Mouse (Mus musculus) MEL (cell line): ENCODE data around the gene Col13a1. TPM values are rescaled to one million over a fixed set of nuclear protein-coding genes. Genes with fewer than 3 reads are reported as not detected.

Experiments used
- DNase-seq: peaks from one replicate; pipeline ENCODE4 v3.0.0; 2011; ENCODE audit warnings: low read depth, low spot score
- H3K27ac ChIP-seq: 2 replicates; pipeline ENCODE4 v1.5.1; 2012; ENCODE audit warnings: low read depth, mild to moderate bottlenecking, control low read depth, low read length, moderate library complexity; ENCODE audit not compliant: control insufficient read depth
- H3K27me3 ChIP-seq, 2 experiments: fragments of 150-350 bp in 1 of 2; sonication (generic) in 1 of 2; 2 replicates each; pipeline ENCODE4 v1.6.1; 2012; ENCODE audit warnings: low read length in 2 of 2, mild to moderate bottlenecking in 2 of 2, improper control_type of control experiment in 1 of 2, moderate library complexity in 1 of 2; ENCODE audit not compliant: insufficient read depth in 2 of 2, control insufficient read depth in 1 of 2
- H3K36me3 ChIP-seq, 2 experiments: 2 replicates each; pipeline ENCODE4 v1.6.1; 2012 to 2014; ENCODE audit warnings: low read length in 2 of 2, improper control_type of control experiment in 1 of 2, inconsistent platforms in 1 of 2, mild to moderate bottlenecking in 1 of 2; ENCODE audit not compliant: insufficient read depth in 2 of 2, control insufficient read depth in 1 of 2
- H3K4me1 ChIP-seq, 2 experiments: fragments of 150-350 bp in 1 of 2; sonication (generic) in 1 of 2; 2 replicates each; pipeline ENCODE4 v1.6.1; 2012; ENCODE audit warnings: low read length in 2 of 2, improper control_type of control experiment in 1 of 2, mild to moderate bottlenecking in 1 of 2; ENCODE audit not compliant: insufficient read depth in 2 of 2, control insufficient read depth in 1 of 2
- H3K4me3 ChIP-seq, 2 experiments: fragments of 150-350 bp in 1 of 2; sonication (generic) in 1 of 2; 2 replicates each; pipeline ENCODE4 v1.5.1; 2012; ENCODE audit warnings: low read depth in 2 of 2, low read length in 2 of 2, mild to moderate bottlenecking in 2 of 2, moderate library complexity in 2 of 2, control low read depth in 1 of 2, improper control_type of control experiment in 1 of 2; ENCODE audit not compliant: control insufficient read depth in 1 of 2, insufficient read depth in 1 of 2
- H3K79me2 ChIP-seq: 2 replicates; pipeline ENCODE4 v1.6.1; 2012; ENCODE audit warnings: mild to moderate bottlenecking, low read length, moderate library complexity; ENCODE audit not compliant: control insufficient read depth, poor library complexity, insufficient read depth
- H3K9ac ChIP-seq: 2 replicates; pipeline ENCODE4 v1.6.1; 2012; ENCODE audit warnings: low read depth, mild to moderate bottlenecking, control low read depth, low read length, moderate library complexity; ENCODE audit not compliant: control insufficient read depth, poor library complexity, severe bottlenecking
- H3K9me3 ChIP-seq: fragments of 150-350 bp; sonication (generic); replicated peaks from 2 replicates; pipeline ENCODE4 v1.6.1; 2012; ENCODE audit warnings: mild to moderate bottlenecking, low read length, improper control_type of control experiment, moderate library complexity; ENCODE audit not compliant: insufficient read depth
- CHD1 ChIP-seq: IDR thresholded peaks from 2 replicates; pipeline ENCODE4 v1.6.1; 2012; ENCODE audit warnings: low read depth, mild to moderate bottlenecking, inconsistent platforms, low read length, improper control_type of control experiment
- CTCF ChIP-seq, 3 experiments: IDR thresholded peaks in 2 of 3; conservative IDR thresholded peaks in 1 of 3; 2 replicates each; pipeline ENCODE4 v1.5.1; 2011 to 2012; ENCODE audit warnings: low read length in 3 of 3, low read depth in 2 of 3, mild to moderate bottlenecking in 2 of 3, improper control_type of control experiment in 1 of 3, inconsistent platforms in 1 of 3, mixed read lengths in 1 of 3, moderate library complexity in 1 of 3; ENCODE audit not compliant: control insufficient read depth in 1 of 3, insufficient read depth in 1 of 3, poor library complexity in 1 of 3, severe bottlenecking in 1 of 3
- E2F4 ChIP-seq: IDR thresholded peaks from 2 replicates; pipeline ENCODE4 v1.6.1; 2011; ENCODE audit warnings: low read depth, low read length, improper control_type of control experiment, borderline replicate concordance
- ELF1 ChIP-seq: IDR thresholded peaks from 2 replicates; pipeline ENCODE4 v1.6.1; 2014; ENCODE audit warnings: low read depth, mild to moderate bottlenecking, inconsistent platforms, low read length, improper control_type of control experiment, moderate library complexity
- GATA1 ChIP-seq: IDR thresholded peaks from 2 replicates; pipeline ENCODE4 v1.6.1; 2011; ENCODE audit warnings: low read depth, low read length, improper control_type of control experiment
- JUND ChIP-seq: IDR thresholded peaks from 2 replicates; pipeline ENCODE4 v1.6.1; 2011; ENCODE audit warnings: low read depth, mild to moderate bottlenecking, improper control_type of control experiment, low read length
- KAT2A ChIP-seq: conservative IDR thresholded peaks from 2 replicates; pipeline ENCODE4 v1.6.1; 2012; ENCODE audit warnings: low read depth, low read length, improper control_type of control experiment, inconsistent platforms
- MAZ ChIP-seq: IDR thresholded peaks from 2 replicates; pipeline ENCODE4 v1.6.1; 2012; ENCODE audit warnings: low read depth, mild to moderate bottlenecking, inconsistent platforms, low read length, improper control_type of control experiment
- MYB ChIP-seq: IDR thresholded peaks from 2 replicates; pipeline ENCODE4 v1.6.1; 2011; ENCODE audit warnings: mild to moderate bottlenecking, low read depth, low read length, improper control_type of control experiment
- POLR2A ChIP-seq, 2 experiments: IDR thresholded peaks; 2 replicates each; pipeline ENCODE4 v1.6.1; 2011 to 2012; ENCODE audit warnings: low read length in 2 of 2, mild to moderate bottlenecking in 2 of 2, control low read depth in 1 of 2, improper control_type of control experiment in 1 of 2, low read depth in 1 of 2, moderate library complexity in 1 of 2; ENCODE audit not compliant: control insufficient read depth in 1 of 2, insufficient read depth in 1 of 2, poor library complexity in 1 of 2
- POLR2AphosphoS2 ChIP-seq: IDR thresholded peaks from 2 replicates; pipeline ENCODE4 v1.6.1; 2011; ENCODE audit warnings: low read length, improper control_type of control experiment
- POLR2AphosphoS5 ChIP-seq: IDR thresholded peaks from 2 replicates; pipeline ENCODE4 v1.6.1; 2012; ENCODE audit warnings: low read depth, borderline replicate concordance, mild to moderate bottlenecking, inconsistent platforms, low read length, moderate library complexity, mixed read lengths
- RAD21 ChIP-seq: IDR thresholded peaks from 2 replicates; pipeline ENCODE4 v1.6.1; 2011; ENCODE audit warnings: mild to moderate bottlenecking, low read depth, low read length, improper control_type of control experiment
- RCOR1 ChIP-seq: IDR thresholded peaks from 2 replicates; pipeline ENCODE4 v1.6.1; 2012; ENCODE audit warnings: low read depth, mild to moderate bottlenecking, inconsistent platforms, low read length, improper control_type of control experiment
- SMC3 ChIP-seq: IDR thresholded peaks from 2 replicates; pipeline ENCODE4 v1.6.1; 2011; ENCODE audit warnings: low read depth, low read length, improper control_type of control experiment
- TAL1 ChIP-seq: IDR thresholded peaks from 2 replicates; pipeline ENCODE4 v1.6.1; 2012; ENCODE audit warnings: mild to moderate bottlenecking, inconsistent platforms, low read length, moderate library complexity, mixed read lengths
- TBP ChIP-seq: IDR thresholded peaks from 2 replicates; pipeline ENCODE4 v1.8.0; 2011; ENCODE audit warnings: low read depth, low read length, improper control_type of control experiment
- TCF12 ChIP-seq: IDR thresholded peaks from 2 replicates; pipeline ENCODE4 v1.6.1; 2014; ENCODE audit warnings: low read depth, mild to moderate bottlenecking, inconsistent platforms, low read length, improper control_type of control experiment, moderate library complexity
- UBTF ChIP-seq: IDR thresholded peaks from 2 replicates; pipeline ENCODE4 v1.6.1; 2012; ENCODE audit warnings: low read depth, mild to moderate bottlenecking, inconsistent platforms, low read length, improper control_type of control experiment, moderate library complexity, borderline replicate concordance; ENCODE audit not compliant: insufficient read depth
- USF2 ChIP-seq, 2 experiments: IDR thresholded peaks; 2 replicates each; pipeline ENCODE4 v1.6.1; 2011 to 2012; ENCODE audit warnings: improper control_type of control experiment in 2 of 2, low read length in 2 of 2, borderline replicate concordance in 1 of 2, inconsistent platforms in 1 of 2, low read depth in 1 of 2, mild to moderate bottlenecking in 1 of 2; ENCODE audit not compliant: insufficient read depth in 1 of 2
- ZC3H11A ChIP-seq: IDR thresholded peaks from 2 replicates; pipeline ENCODE4 v1.6.1; 2012; ENCODE audit warnings: low read depth, mild to moderate bottlenecking, inconsistent platforms, low read length, improper control_type of control experiment
- ZMIZ1 ChIP-seq: IDR thresholded peaks from 2 replicates; pipeline ENCODE4 v1.6.1; 2012; ENCODE audit warnings: low read depth, mild to moderate bottlenecking, inconsistent platforms, low read length, improper control_type of control experiment, moderate library complexity
- polyA plus RNA-seq, 2 experiments: library from polyadenylated mRNA; stranded (reverse) in 1 of 2; unstranded in 1 of 2; fragments of >175 nt in 1 of 2; fragments of >200 nt in 1 of 2; gene quantifications; 2 replicates each; pipeline versions ENCODE4 v1.2.1 to v1.2.4; 2012; ENCODE audit warnings: low replicate concordance in 2 of 2, low read depth in 1 of 2; ENCODE audit not compliant: insufficient read length in 2 of 2, insufficient read depth in 1 of 2, missing spikeins in 1 of 2
- total RNA-seq: library from RNA; depleted of rRNA; stranded (reverse); fragments of 300-350 nt; gene quantifications from 2 replicates; pipeline ENCODE4 v1.2.3, GENCODE M21; 2012

Col13a1 gene
- total and polyA plus RNA-seq, 3 experiments = not detected

- H3K36me3 ChIP-seq = no peaks in the 10 kb centered on the region
- H3K4me1 ChIP-seq = no peaks in the 10 kb centered on the region
- no peak overlapping the region for H3K4me3 ChIP-seq
- no peak for TF ChIP-seq E2F4
- no peak for TF ChIP-seq TAL1
- no peak for TF ChIP-seq ELF1
- no peak for TF ChIP-seq SMC3
- TF ChIP-seq RCOR1 = no peak
- no peak for TF ChIP-seq RAD21
- TF ChIP-seq ZMIZ1 = no peak
- no peak for TF ChIP-seq ZC3H11A
- TF ChIP-seq, all 39 proteins: peak for 0
- no peak overlapping the region for H3K27ac ChIP-seq
- DNase-seq = no peak
- no peak overlapping the region for H3K9ac ChIP-seq
- H3K79me2 ChIP-seq = no peaks in the 10 kb centered on the region
- no peaks in the 10 kb centered on the region for H3K9me3 ChIP-seq
- H3K27me3 ChIP-seq = no peaks in the 10 kb centered on the region
Measured at GRCm38 (mm10) chr10:61845476-61845875, 133.4 kb downstream of the Col13a1 start.

GRCm38 (mm10) chr10:61844475-61844874 is 134.4 kb downstream of the Col13a1 start:
- no peak for DNase-seq
- no peaks in the 10 kb centered on the region for H3K79me2 ChIP-seq
- H3K4me3 ChIP-seq = no peak overlapping the region
- no peak overlapping the region for H3K27ac ChIP-seq
- H3K9me3 ChIP-seq = no peaks in the 10 kb centered on the region
- H3K27me3 ChIP-seq = no peaks in the 10 kb centered on the region
- H3K4me1 ChIP-seq = no peaks in the 10 kb centered on the region
- H3K36me3 ChIP-seq = no peaks in the 10 kb centered on the region
- H3K9ac ChIP-seq = no peak overlapping the region
- TF ChIP-seq JUND = no peak
- no peak for TF ChIP-seq UBTF
- no peak for TF ChIP-seq CTCF (IDR thresholded peaks at IDR 0.05 in 2 of 3, conservative IDR thresholded peaks at IDR 0.05 in 1 of 3; ENCODE audit: control insufficient read depth in 1 of 3, insufficient read depth in 1 of 3, low read depth in 2 of 3, low read length in 3 of 3, poor library complexity in 1 of 3, severe bottlenecking in 1 of 3)
- TF ChIP-seq GATA1 = no peak
- TF ChIP-seq ELF1 = no peak
- no peak for TF ChIP-seq SMC3
- no peak for TF ChIP-seq TBP
- no peak for TF ChIP-seq POLR2AphosphoS5
- no peak for TF ChIP-seq MYB
- no peak for TF ChIP-seq KAT2A
- TF ChIP-seq USF2 (IDR thresholded peaks at IDR 0.05; ENCODE audit: borderline replicate concordance in 1 of 2, insufficient read depth in 1 of 2, low read depth in 1 of 2, low read length in 2 of 2) = no peak
- TF ChIP-seq TCF12 = no peak
- TF ChIP-seq POLR2AphosphoS2 = no peak
- TF ChIP-seq CHD1 = no peak
- TF ChIP-seq MAZ = no peak
- no peak for TF ChIP-seq ZMIZ1
- TF ChIP-seq POLR2A (IDR thresholded peaks at IDR 0.05; ENCODE audit: control insufficient read depth in 1 of 2, insufficient read depth in 1 of 2, low read depth in 1 of 2, low read length in 2 of 2, poor library complexity in 1 of 2) = no peak
